Mouse (Mus musculus) liver, adult 2 months (tissue): ENCODE measurements around the gene Cldn4. TPM values are rescaled to one million over a fixed set of nuclear protein-coding genes. Genes with fewer than 3 reads are reported as not detected.

Experiments
- DNase-seq: peaks from one replicate; pipeline ENCODE4 v3.0.0-alpha.2; 2011; ENCODE audit warnings: low read depth, low spot score; ENCODE audit errors: extremely low read depth
- H3K27ac ChIP-seq: fragments of 200-500 bp; replicated peaks from 2 replicates; pipeline ENCODE4 v1.5.1; 2012; ENCODE audit warnings: low read depth, mild to moderate bottlenecking, control low read depth, inconsistent platforms, low read length; ENCODE audit not compliant: insufficient read depth
- H3K27me3 ChIP-seq: fragments of 200-500 bp; 2 replicates; pipeline ENCODE4 v1.6.1; 2012; ENCODE audit warnings: mild to moderate bottlenecking, moderate library complexity, low read length, inconsistent platforms; ENCODE audit not compliant: control insufficient read depth, insufficient read depth
- H3K36me3 ChIP-seq: fragments of 200-500 bp; 2 replicates; pipeline ENCODE4 v1.6.1; 2012; ENCODE audit warnings: low read length, inconsistent platforms; ENCODE audit not compliant: control insufficient read depth, insufficient read depth
- H3K4me1 ChIP-seq: fragments of 200-500 bp; 2 replicates; pipeline ENCODE4 v1.6.1; 2011; ENCODE audit warnings: low read length; ENCODE audit not compliant: control insufficient read depth, insufficient read depth
- H3K4me3 ChIP-seq: fragments of 200-500 bp; 2 replicates; pipeline ENCODE4 v1.5.1; 2011; ENCODE audit warnings: low read depth, mild to moderate bottlenecking, control low read depth, low read length, moderate library complexity; ENCODE audit not compliant: insufficient read depth
- H3K79me2 ChIP-seq: fragments of 200-500 bp; 2 replicates; pipeline ENCODE4 v1.6.1; 2012; ENCODE audit warnings: inconsistent platforms, mild to moderate bottlenecking, low read length, moderate library complexity; ENCODE audit not compliant: control insufficient read depth, insufficient read depth
- H3K9ac ChIP-seq: fragments of 200-500 bp; 2 replicates; pipeline ENCODE4 v1.6.1; 2012; ENCODE audit warnings: low read depth, mild to moderate bottlenecking, control low read depth, inconsistent platforms, low read length
- CTCF ChIP-seq: fragments of 200-500 bp; IDR thresholded peaks from 2 replicates; pipeline ENCODE4 v1.5.1; 2011; ENCODE audit warnings: low read depth, low read length, control low read depth
- POLR2A ChIP-seq: fragments of 200-500 bp; IDR thresholded peaks from 2 replicates; pipeline ENCODE4 v1.6.1; 2011; ENCODE audit warnings: low read length, control low read depth; ENCODE audit not compliant: insufficient read depth; ENCODE audit errors: extremely low read depth
- WGBS: fragments of 180-500 bp; shearing (Covaris S2); methylation state at CpG from one replicate; pipeline ENCODE4 v1.1.7; 2018; 5-methylcytosine and 5-hydroxymethylcytosine counted together
- polyA plus RNA-seq: library from polyadenylated mRNA; depleted of rRNA; stranded (reverse); fragments of >200 nt; gene quantifications from 2 replicates; pipeline ENCODE4 v1.2.3, GENCODE M21; 2012
- total RNA-seq: library from RNA; depleted of rRNA; stranded (reverse); fragments of >200 nt; gene quantifications from 2 replicates; pipeline ENCODE4 v1.2.3, GENCODE M21; 2014

Cldn4 gene
- total and polyA plus RNA-seq, 2 experiments: 0.09 TPM

DNA sequence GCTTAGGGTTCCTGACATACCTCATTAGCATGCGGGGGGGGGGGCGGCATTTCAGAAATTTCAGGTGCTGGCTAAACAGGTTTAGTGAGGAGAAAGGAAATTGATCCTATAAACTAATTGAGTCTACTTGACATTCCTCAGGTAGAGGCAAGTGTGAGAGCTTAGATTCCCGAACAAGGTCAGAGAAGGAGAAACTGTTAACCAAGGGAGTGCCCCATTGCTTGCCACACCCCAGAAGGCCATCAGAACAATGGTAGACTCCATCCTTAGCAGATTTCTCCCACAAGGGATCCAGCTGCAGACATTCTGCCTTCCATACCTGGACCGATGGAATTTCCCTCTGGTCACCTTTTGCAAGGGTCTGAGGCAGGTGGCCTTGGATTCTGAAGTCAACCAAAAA is 20.0 kb downstream of the Cldn4 start:
- no peaks in the 10 kb centered on the region for H3K36me3 ChIP-seq
- H3K27me3 ChIP-seq: no peaks in the 10 kb centered on the region
- DNase-seq: no peak
- no peaks in the 10 kb centered on the region for H3K4me1 ChIP-seq
- H3K27ac ChIP-seq: no peak overlapping the region
- TF ChIP-seq CTCF: no peak
- H3K9ac ChIP-seq: no peak overlapping the region
- no peak overlapping the region for H3K4me3 ChIP-seq
- no peaks in the 10 kb centered on the region for H3K79me2 ChIP-seq
- WGBS: 85% methylated on average over 4 of the region's 4 CpGs

DNA sequence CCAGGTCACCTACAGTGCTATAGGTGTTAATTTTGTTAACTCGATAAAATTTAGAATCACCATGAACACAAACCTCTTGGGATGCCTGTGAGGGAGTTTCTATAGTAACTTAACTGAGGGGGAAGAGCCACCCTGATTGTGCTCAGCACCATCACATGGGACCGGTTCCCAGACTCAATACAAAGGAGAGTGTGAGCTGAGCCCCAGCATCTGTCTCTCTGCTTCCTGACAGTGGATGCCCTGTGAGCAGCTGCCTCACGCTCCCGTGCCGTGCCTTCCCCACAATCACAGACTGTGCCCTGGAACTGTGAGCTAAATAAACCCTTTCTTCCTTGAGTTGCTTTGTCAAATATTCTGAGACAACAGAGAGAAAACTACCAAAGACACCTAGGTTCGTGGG is 23.6 kb downstream of the Cldn4 start:
- TF ChIP-seq CTCF: no peak
- TF ChIP-seq POLR2A: no peak
- Histone ChIP-seq H3K4me3 (no peak overlapping the region), H3K27me3 (no peaks in the 10 kb centered on the region), H3K27ac (no peak overlapping the region), H3K79me2 (no peaks in the 10 kb centered on the region), H3K36me3 (no peaks in the 10 kb centered on the region), H3K4me1 (no peaks in the 10 kb centered on the region), H3K9ac (no peak overlapping the region)
- no peak for DNase-seq
- WGBS: 72% methylated on average over 6 of the region's 6 CpGs

DNA sequence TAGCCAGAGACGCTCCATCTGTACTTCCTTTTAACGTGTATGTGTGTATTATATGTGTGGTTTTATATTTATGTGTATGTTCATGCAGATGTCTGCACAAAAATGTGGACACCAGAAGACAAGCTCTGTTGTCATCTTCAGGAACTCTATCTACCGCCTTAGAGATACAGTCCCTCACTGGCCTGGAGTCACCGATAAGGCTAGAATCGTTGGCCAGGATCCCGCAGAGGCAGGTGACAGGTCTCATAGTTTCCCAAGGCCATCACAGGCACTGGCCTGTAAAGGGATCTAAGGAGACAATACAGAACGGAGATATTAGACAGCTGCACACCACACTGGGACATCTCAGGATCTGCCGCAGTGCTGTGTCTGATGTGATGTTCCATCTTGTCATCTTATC is 25.6 kb downstream of the Cldn4 start:
- DNase-seq: no peak
- H3K36me3 ChIP-seq: no peaks in the 10 kb centered on the region
- H3K4me3 ChIP-seq: no peak overlapping the region
- no peaks in the 10 kb centered on the region for H3K4me1 ChIP-seq
- no peak overlapping the region for H3K9ac ChIP-seq
- H3K79me2 ChIP-seq: no peaks in the 10 kb centered on the region
- H3K27me3 ChIP-seq: no peaks in the 10 kb centered on the region; the same call in 1 of the 2 replicates
- TF ChIP-seq POLR2A (no peak), CTCF (no peak)
- H3K27ac ChIP-seq: no peak overlapping the region
- WGBS: 85% methylated on average over 8 of the region's 8 CpGs

DNA sequence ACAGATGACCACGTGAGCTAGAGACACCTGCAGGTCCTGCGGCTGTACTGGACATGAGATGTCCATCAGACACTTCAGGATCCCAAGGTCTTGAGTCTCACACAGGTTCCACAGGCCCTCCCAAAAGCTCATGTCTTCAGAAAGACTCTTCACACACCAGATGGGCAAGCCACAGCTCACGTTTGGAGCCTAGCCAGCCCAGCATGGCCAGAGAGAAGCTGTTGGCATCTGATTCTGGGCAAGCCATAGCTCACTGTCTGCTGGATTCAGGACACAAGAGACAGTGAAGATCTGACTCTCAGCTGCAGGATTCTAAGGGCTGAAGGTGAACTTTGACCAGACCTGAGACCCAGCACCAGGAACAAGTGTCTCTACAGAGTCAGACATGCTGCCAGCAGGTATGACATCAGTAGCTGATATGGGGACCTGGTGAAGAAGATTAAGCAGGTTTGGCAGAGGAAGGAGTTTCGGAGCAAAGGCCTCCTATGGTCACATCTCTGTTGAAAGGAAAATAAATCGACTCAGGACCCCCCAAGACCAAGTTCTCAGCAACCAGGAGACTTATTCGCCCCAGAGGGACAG is 26.5 kb downstream of the Cldn4 start:
- H3K4me1 ChIP-seq: no peaks in the 10 kb centered on the region
- no peaks in the 10 kb centered on the region for H3K36me3 ChIP-seq
- 80% methylated on average over 6 of the region's 6 CpGs for WGBS
- H3K27me3 ChIP-seq: no peaks in the 10 kb centered on the region; the same call in 1 of the 2 replicates
- TF ChIP-seq POLR2A (no peak), CTCF (no peak)
- no peak for DNase-seq
- no peak overlapping the region for H3K27ac ChIP-seq
- no peak overlapping the region for H3K4me3 ChIP-seq
- H3K9ac ChIP-seq: no peak overlapping the region
- no peaks in the 10 kb centered on the region for H3K79me2 ChIP-seq

DNA sequence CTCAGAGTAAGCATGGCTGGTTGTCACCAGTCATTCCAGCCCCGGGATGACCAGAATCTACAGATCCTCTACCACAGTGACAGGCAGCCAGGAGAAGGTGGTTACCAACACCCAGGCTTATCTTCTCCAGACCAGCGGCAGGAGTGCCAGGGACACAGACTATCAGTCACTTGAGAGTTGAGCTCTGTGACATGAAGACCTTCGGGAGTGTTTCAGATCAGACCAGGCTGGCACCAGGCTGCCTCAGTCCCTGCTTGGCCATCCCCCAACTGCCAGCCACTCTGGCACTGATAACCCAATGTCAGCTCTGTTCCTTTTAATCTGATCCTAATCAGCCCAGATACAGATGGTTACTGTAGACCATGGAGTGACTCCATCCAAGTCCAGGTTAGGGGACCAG is 27.6 kb downstream of the Cldn4 start:
- no peak overlapping the region for H3K4me3 ChIP-seq

DNA sequence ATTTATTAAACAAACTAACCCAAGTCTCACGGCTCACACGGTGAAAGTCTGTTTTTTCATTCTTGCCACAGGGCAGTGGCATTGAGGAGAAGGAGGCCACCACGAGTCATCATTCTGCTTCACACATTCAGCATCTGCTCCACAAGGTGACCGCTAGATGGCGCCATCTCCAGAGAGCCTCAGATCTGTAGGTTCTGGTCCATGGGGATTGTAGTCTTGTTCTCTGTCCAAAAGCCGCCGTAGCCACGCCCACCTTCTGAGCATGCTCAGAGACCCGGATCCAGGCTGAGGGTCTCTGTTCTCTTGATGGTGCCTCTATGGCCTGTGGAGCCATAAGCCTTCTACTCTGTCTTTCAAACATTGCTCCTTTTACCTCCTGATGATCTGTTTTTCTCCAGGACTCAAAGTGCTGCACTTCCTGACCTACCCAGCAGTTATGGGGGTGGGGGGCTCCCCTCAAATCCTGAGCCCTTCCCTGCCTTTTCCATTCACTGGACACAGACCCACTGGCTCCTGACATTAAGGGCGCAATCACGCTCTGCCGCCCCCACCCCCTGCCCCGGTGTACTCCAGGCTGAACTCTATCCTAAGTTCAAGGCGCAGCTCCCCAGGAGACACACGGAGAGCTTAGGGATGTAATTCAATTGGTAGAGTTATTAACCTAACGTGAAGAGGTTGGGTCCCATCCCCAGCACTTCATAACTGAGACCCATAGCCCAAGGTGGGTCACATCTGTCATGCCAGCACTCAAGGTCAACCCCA is 28.5 kb downstream of the Cldn4 start:
- no peak for TF ChIP-seq POLR2A
- peak; percentile 80 for TF ChIP-seq CTCF
- Histone ChIP-seq H3K4me1 (no peaks in the 10 kb centered on the region), H3K4me3 (no peak overlapping the region), H3K27ac (no peak overlapping the region), H3K27me3 (no peaks in the 10 kb centered on the region; the same call in 1 of the 2 replicates), H3K36me3 (no peaks in the 10 kb centered on the region), H3K79me2 (no peaks in the 10 kb centered on the region), H3K9ac (no peak overlapping the region)
- WGBS: 56% methylated on average over 16 of the region's 16 CpGs
- peak; percentile 57 for DNase-seq

More for the DNA sequence above, 27.6 kb downstream of the Cldn4 start:
- 81% methylated on average over 3 of the region's 3 CpGs for WGBS
- DNase-seq: no peak
- H3K36me3 ChIP-seq: no peaks in the 10 kb centered on the region
- no peaks in the 10 kb centered on the region; the same call in 1 of the 2 replicates for H3K27me3 ChIP-seq
- H3K79me2 ChIP-seq: no peaks in the 10 kb centered on the region
- no peaks in the 10 kb centered on the region for H3K4me1 ChIP-seq
- no peak overlapping the region for H3K9ac ChIP-seq
- H3K27ac ChIP-seq: no peak overlapping the region
- TF ChIP-seq POLR2A: no peak
- TF ChIP-seq CTCF: no peak
